Mouse (Mus musculus) heart, adult 2 months (tissue): ENCODE measurements around the gene Snrnp35. TPM values are rescaled to one million over a fixed set of nuclear protein-coding genes. Genes with fewer than 3 reads are reported as not detected.

Source experiments
- DNase-seq, 2 experiments: peaks; one replicate each; pipeline ENCODE4 v3.0.0; 2021
- H3K27ac ChIP-seq: fragments of 200-600 bp; 2 replicates; pipeline ENCODE4 v1.8.1; 2022
- H3K27me3 ChIP-seq: fragments of 200-500 bp; 2 replicates; pipeline ENCODE4 v1.6.1; 2012; ENCODE audit warnings: mild to moderate bottlenecking, low read length, inconsistent platforms, mixed read lengths; ENCODE audit not compliant: control insufficient read depth, insufficient read depth
- H3K36me3 ChIP-seq: fragments of 200-500 bp; 2 replicates; pipeline ENCODE4 v1.6.1; 2012; ENCODE audit warnings: low read length, inconsistent platforms; ENCODE audit not compliant: control insufficient read depth, insufficient read depth
- H3K4me1 ChIP-seq: fragments of 200-500 bp; 2 replicates; pipeline ENCODE4 v1.6.1; 2011; ENCODE audit warnings: low read length; ENCODE audit not compliant: control insufficient read depth, insufficient read depth
- H3K4me3 ChIP-seq: fragments of 200-600 bp; 2 replicates; pipeline ENCODE4 v1.8.1; 2022
- H3K79me2 ChIP-seq: fragments of 200-500 bp; replicated peaks from 2 replicates; pipeline ENCODE4 v1.6.1; 2012; ENCODE audit warnings: mild to moderate bottlenecking, inconsistent platforms, low read length, moderate library complexity, mixed read lengths; ENCODE audit not compliant: control insufficient read depth, insufficient read depth
- H3K9ac ChIP-seq: fragments of 200-500 bp; 2 replicates; pipeline ENCODE4 v1.6.1; 2012; ENCODE audit warnings: low read depth, mild to moderate bottlenecking, control low read depth, inconsistent platforms, low read length, mixed read lengths
- CTCF ChIP-seq: fragments of 200-600 bp; IDR thresholded peaks from 2 replicates; pipeline ENCODE4 v1.8.1; 2022; ENCODE audit warnings: antibody characterized with exemption, mild to moderate bottlenecking, moderate library complexity
- EP300 ChIP-seq: fragments of 200-500 bp; IDR thresholded peaks from 2 replicates; pipeline ENCODE4 v1.6.1; 2011; ENCODE audit warnings: low read depth, low read length, control low read depth; ENCODE audit not compliant: insufficient read depth
- POLR2A ChIP-seq: fragments of 200-500 bp; IDR thresholded peaks from 2 replicates; pipeline ENCODE4 v1.6.1; 2011; ENCODE audit warnings: mild to moderate bottlenecking, low read depth, low read length, control low read depth; ENCODE audit not compliant: insufficient read depth
- WGBS: fragments of 180-500 bp; shearing (Covaris S2); methylation state at CpG from one replicate; pipeline ENCODE4 v1.1.7; 2018; 5-methylcytosine and 5-hydroxymethylcytosine counted together
- intact Hi-C: fragments of 180-260 bp; cut with DNase I; formaldehyde crosslinking; loops from one replicate; pipeline ENCODE4 v1.15.1; 2025
- polyA plus RNA-seq: library from polyadenylated mRNA; depleted of rRNA; stranded (reverse); fragments of >200 nt; gene quantifications from 2 replicates; pipeline ENCODE4 v1.2.3, GENCODE M21; 2012; rRNA removed
- total RNA-seq, 2 experiments: library from RNA; stranded (reverse); gene quantifications; 2 replicates each; pipeline ENCODE4 v1.2.3; 2021

Gene Snrnp35
- total and polyA plus RNA-seq, 3 experiments, result 2.4 to 14.5 (median 10.5) TPM

DNA sequence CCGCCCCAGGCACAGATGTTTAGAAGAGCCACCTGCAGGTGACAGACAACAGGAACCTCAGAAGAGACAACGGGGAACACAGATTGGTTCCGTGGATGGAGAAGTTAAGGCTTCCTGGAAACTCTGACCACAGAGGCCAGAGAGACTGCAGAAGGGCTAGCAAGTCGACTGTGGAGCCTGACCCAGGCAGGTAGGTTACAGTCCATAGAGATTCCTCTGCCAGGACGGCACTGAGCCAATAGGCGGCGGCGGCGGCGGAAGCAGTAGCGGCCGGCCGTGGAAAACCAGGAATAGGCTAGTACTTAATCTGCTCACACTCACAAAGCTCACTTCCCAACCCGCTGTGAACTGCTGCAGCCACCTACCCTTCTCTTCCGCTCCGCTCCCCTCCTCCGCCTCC lies 53.8 kb downstream of the Snrnp35 start:
- Histone ChIP-seq H3K4me1 (peaks cover 3% of the 10 kb centered on the region), H3K4me3 (peak overlapping the region; percentile 24; the same call in 1 of the 2 replicates), H3K9ac (peak overlapping the region; percentile 49; the same call in 1 of the 2 replicates), H3K27ac (peak overlapping the region; percentile 69), H3K27me3 (no peaks in the 10 kb centered on the region), H3K79me2 (no peaks in the 10 kb centered on the region), H3K36me3 (peaks cover under 1% of the 10 kb centered on the region; the same call in 1 of the 2 replicates)
- DNase-seq, result peak; percentile 78 to 79
- TF ChIP-seq POLR2A (peak; percentile 49; the same call in 1 of the 2 replicates), EP300 (no peak), CTCF (peak; percentile 50)
- intact Hi-C loops, result no loop called here
- WGBS, result 2% methylated on average over 17 of the region's 17 CpGs

DNA sequence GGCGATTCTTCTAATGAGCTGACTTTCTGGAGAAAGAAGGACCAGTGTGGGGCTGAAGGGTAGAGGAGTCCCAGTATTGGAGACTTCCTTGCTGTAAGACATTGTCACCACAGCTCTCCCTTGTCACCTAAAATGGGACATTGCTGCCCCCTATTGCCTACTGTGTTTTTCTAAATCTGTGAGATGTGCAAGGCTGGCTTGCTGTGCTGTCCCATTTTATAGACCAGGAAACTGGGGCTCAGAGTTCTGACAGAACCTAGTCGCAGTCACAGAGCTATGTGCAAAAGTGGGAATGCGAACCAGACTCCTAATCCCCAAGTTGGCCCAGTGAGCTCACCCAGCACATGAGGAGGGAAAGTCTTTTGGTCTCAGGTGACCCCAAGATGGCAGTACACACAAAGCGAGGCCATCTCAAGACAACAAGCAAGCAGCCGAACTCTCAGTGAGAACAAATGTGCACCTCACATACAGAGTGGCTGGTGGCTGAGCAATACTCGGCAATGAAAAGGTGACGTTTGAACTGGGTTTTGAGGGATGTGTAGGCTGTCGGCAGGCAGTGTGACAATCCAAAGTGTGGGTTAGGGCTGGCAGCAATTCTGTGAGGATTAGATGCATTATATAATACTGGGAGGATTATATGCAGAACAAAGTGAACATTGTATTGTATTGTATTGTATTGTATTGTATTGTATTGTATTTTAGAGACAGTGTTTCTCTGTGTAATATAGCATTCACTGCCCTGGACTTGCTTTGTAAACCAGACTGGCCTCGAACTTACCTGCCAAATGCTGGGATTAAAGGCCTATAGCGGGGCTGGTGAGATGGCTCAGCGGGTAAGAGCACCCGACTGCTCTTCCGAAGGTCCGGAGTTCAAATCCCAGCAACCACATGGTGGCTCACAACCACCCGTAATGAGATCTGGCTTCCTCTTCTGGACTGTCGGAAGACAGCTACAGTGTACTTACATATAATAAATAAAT lies 56.2 kb downstream of the Snrnp35 start:
- Histone ChIP-seq H3K79me2 (peaks cover 2% of the 10 kb centered on the region; the same call in 1 of the 2 replicates), H3K36me3 (peaks cover 13% of the 10 kb centered on the region), H3K4me1 (peaks cover 6% of the 10 kb centered on the region), H3K9ac (no peak overlapping the region), H3K27ac (no peak overlapping the region), H3K27me3 (no peaks in the 10 kb centered on the region), H3K4me3 (no peak overlapping the region)
- intact Hi-C loops, result loop anchor here (2.0 kb wide), 2 partner anchors 54 to 106 kb away; no protein-coding TSS in a partner anchor
- TF ChIP-seq EP300 (0 out of 2 replicates have a peak, but pooled peaks have one; percentile 55), CTCF (peak; percentile 80), POLR2A (no peak)
- 76% methylated on average over 16 of the region's 16 CpGs for WGBS
- peak; percentile 44 to 60 for DNase-seq

GRCm38 (mm10) chr5:124539905-124540304 lies 57.0 kb downstream of the Snrnp35 start:
- Histone ChIP-seq H3K27me3 (no peaks in the 10 kb centered on the region), H3K27ac (peak overlapping the region; percentile 88), H3K36me3 (peaks cover 13% of the 10 kb centered on the region), H3K79me2 (peaks cover 2% of the 10 kb centered on the region; the same call in 1 of the 2 replicates), H3K4me1 (peaks cover 6% of the 10 kb centered on the region), H3K4me3 (peak overlapping the region; percentile 54; the same call in 1 of the 2 replicates), H3K9ac (no peak overlapping the region)
- intact Hi-C loops, result loop anchor here (1.0 to 10.0 kb wide), 4 partner anchors 12 to 425 kb away; partner anchors contain the start of genes Arl6ip4, Ddx55 and Ogfod2
- no peak for TF ChIP-seq EP300
- no peak for TF ChIP-seq CTCF
- no peak for TF ChIP-seq POLR2A
- DNase-seq, result no peak
- WGBS, result 70% methylated on average over 4 of the region's 4 CpGs

- intact Hi-C loops, result loop anchor here (1.0 to 10.0 kb wide), 2 partner anchors 12 to 426 kb away; partner anchors contain the start of genes Arl6ip4, Ddx55 and Ogfod2
- TF ChIP-seq POLR2A (0 out of 2 replicates have a peak, but pooled peaks have one; percentile 45), EP300 (peak; percentile 94), CTCF (peak; percentile 67)
- Histone ChIP-seq H3K4me1 (peaks cover 6% of the 10 kb centered on the region), H3K36me3 (peaks cover 13% of the 10 kb centered on the region), H3K4me3 (peak within 1 kb of the TSS; percentile 81), H3K27me3 (no peaks in the 10 kb centered on the region), H3K9ac (peak within 1 kb of the TSS; percentile 80), H3K27ac (peak within 1 kb of the TSS; percentile 88), H3K79me2 (peaks cover 2% of the 10 kb centered on the region; the same call in 1 of the 2 replicates)
- under 1% methylated on average over 35 of the region's 35 CpGs for WGBS
- peak; percentile 98 for DNase-seq
Observed at GRCm38 (mm10) chr5:124540383-124540786, 57.5 kb downstream of the Snrnp35 start, which contains the start of gene Tmed2. Gene Tmed2, plus strand, starts transcription at chr5:124540695.

Other genes starting within 250 kb of the Snrnp35 start
- gene Pitpnm2, start 233.4 kb upstream of the Snrnp35 start, total RNA-seq, result 10 to 100 TPM; 40.1 TPM
- gene Pitpnm2, start 233.4 kb upstream of the Snrnp35 start, polyA plus RNA-seq, result 34.9 and 37.7 TPM in 2 replicates
- 1 to 10 TPM; 4.4 to 5.4 TPM for gene Mphosph9, start 155.2 kb upstream of the Snrnp35 start, total RNA-seq
- 2.8 and 4.4 TPM in 2 replicates for gene Mphosph9, start 155.2 kb upstream of the Snrnp35 start, polyA plus RNA-seq
- gene 2810006K23Rik, start 155.0 kb upstream of the Snrnp35 start, total RNA-seq, result 10 to 100 TPM; 11.4 to 12.0 TPM
- gene 2810006K23Rik, start 155.0 kb upstream of the Snrnp35 start, polyA plus RNA-seq, result 6.9 and 11.7 TPM in 2 replicates
- 100 to 1,000 TPM; 143 to 167 TPM for gene Cdk2ap1, start 120.1 kb upstream of the Snrnp35 start, total RNA-seq
- gene Cdk2ap1, start 120.1 kb upstream of the Snrnp35 start, polyA plus RNA-seq, result 117 and 173 TPM in 2 replicates
- 10 to 100 TPM; 58.8 to 62.9 TPM for gene Sbno1, start 57.1 kb upstream of the Snrnp35 start, total RNA-seq
- gene Sbno1, start 57.1 kb upstream of the Snrnp35 start, polyA plus RNA-seq, result 11.3 and 18.5 TPM in 2 replicates
- gene Kmt5a, start 43.2 kb upstream of the Snrnp35 start, total RNA-seq, result 100 to 1,000 TPM; 191 to 210 TPM
- 136 and 162 TPM in 2 replicates for gene Kmt5a, start 43.2 kb upstream of the Snrnp35 start, polyA plus RNA-seq
- 1 to 10 TPM; 6.8 to 9.1 TPM for gene Rilpl2, start 4.8 kb upstream of the Snrnp35 start, total RNA-seq
- gene Rilpl2, start 4.8 kb upstream of the Snrnp35 start, polyA plus RNA-seq, result 6.9 and 8.4 TPM in 2 replicates
- 100 to 1,000 TPM; 189 to 251 TPM for gene Rilpl1, start 48.3 kb downstream of the Snrnp35 start, total RNA-seq
- gene Rilpl1, start 48.3 kb downstream of the Snrnp35 start, polyA plus RNA-seq, result 166 and 182 TPM in 2 replicates
- gene Tmed2, start 57.6 kb downstream of the Snrnp35 start, total RNA-seq, result 100 to 1,000 TPM; 167 to 194 TPM
- 80.9 and 150 TPM in 2 replicates for gene Tmed2, start 57.6 kb downstream of the Snrnp35 start, polyA plus RNA-seq
- gene Ddx55, start 69.7 kb downstream of the Snrnp35 start, total RNA-seq, result 1 to 10 TPM; 6.2 to 7.5 TPM
- 5.3 and 7.7 TPM in 2 replicates for gene Ddx55, start 69.7 kb downstream of the Snrnp35 start, polyA plus RNA-seq
- 10 to 100 TPM; 23.5 to 27.6 TPM for gene Eif2b1, start 96.0 kb downstream of the Snrnp35 start, total RNA-seq
- gene Eif2b1, start 96.0 kb downstream of the Snrnp35 start, polyA plus RNA-seq, result 18.4 and 24.7 TPM in 2 replicates
- 10 to 100 TPM; 19.4 to 20.4 TPM for gene Gtf2h3, start 96.0 kb downstream of the Snrnp35 start, total RNA-seq
- 29.0 and 39.2 TPM in 2 replicates for gene Gtf2h3, start 96.0 kb downstream of the Snrnp35 start, polyA plus RNA-seq
- 10 to 100 TPM; 53.4 to 55.2 TPM for gene Atp6v0a2, start 145.4 kb downstream of the Snrnp35 start, total RNA-seq
- 28.7 and 47.7 TPM in 2 replicates for gene Atp6v0a2, start 145.4 kb downstream of the Snrnp35 start, polyA plus RNA-seq
- gene Dnah10, start 242.0 kb downstream of the Snrnp35 start, total RNA-seq, result under 1 TPM; 0.02 to 0.10 TPM
- 0.06 and 0.27 TPM in 2 replicates for gene Dnah10, start 242.0 kb downstream of the Snrnp35 start, polyA plus RNA-seq